Mouse (Mus musculus) kidney, postnatal 36 days (tissue): ENCODE data around the gene Pole3.

Experiments
- DNase-seq, 2 experiments: peaks; one replicate each; pipeline ENCODE4 v3.0.0; 2021 to 2022; ENCODE audit warnings: mixed read lengths in 2 of 2

Gene Pole3

DNA sequence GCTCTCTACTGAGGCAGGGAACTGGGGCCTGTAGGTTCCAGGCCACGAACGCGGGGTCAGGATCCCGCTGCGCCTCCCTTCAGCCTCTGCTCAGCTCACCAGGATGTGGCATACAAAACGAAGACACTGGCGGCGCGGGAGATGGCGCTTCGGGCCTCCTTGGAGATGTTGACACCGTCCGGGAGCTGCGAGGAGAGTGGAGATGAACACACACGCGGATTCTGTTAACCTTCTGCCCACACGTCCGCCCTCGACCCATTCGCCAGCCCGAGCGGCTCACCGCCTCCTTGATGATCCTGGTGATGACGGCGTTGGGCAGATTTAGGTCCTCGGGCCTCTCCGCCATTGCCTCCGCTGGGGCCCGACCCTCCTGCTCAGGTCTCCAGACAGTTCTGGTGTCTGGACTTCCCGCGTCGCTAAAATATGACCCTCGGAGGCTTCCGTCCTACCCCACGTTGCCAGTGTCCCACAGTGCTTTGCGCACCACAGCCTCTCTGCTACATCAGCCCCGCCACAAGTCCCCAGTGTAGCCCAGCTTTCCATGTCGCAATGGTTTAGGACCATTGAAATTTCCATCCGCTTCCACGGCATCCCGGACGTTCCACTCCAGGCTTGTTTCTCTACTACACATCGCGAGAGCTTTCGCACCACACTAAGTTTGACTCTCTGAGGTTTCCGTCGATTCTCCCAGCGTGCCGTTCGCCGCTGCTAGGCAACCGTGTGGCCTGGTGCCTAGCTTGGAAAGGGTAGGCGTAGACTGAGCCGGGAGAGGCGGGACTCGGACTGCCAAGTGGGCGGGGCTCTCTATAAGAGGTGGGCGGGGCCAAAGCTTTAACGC, at the start of gene Pole3, which contains the start of gene 4933430I17Rik:
TSS of gene Pole3 (minus strand) at position 418 of the 838 bp plus-strand sequence.
TSS of gene 4933430I17Rik (plus strand) at position 719 of the 838 bp plus-strand sequence.
- DNase-seq, result peak; percentile 96 to 98

GRCm38 (mm10) chr4:62570029-62570428, 45.2 kb upstream of the Pole3 start:
- DNase-seq, result no peak

DNA sequence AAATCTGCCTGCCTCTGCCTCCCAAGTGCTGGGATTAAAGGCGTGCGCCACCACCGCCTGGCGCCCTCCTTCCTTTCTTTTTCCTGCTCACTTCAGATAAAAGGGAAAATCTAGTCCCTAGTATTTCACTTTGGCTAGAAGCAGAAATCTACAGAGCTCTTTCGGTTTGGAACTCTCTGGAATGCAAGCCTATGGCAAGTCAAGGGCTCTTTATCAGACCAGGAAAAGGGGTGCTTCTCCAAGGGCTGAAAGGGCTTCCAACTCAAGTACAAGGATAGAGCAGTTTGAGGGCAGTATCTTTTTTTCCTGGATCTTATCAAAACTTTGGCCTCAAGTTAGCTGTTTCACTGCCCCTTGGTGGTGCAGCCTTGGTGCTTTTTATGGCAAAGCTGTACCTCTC, 44.7 kb upstream of the Pole3 start:
- DNase-seq, result no peak

GRCm38 (mm10) chr4:62568359-62568758, 43.5 kb upstream of the Pole3 start:
- DNase-seq, result no peak

- no peak for DNase-seq
Observed at GRCm38 (mm10) chr4:62567696-62568095, 42.8 kb upstream of the Pole3 start.

DNA sequence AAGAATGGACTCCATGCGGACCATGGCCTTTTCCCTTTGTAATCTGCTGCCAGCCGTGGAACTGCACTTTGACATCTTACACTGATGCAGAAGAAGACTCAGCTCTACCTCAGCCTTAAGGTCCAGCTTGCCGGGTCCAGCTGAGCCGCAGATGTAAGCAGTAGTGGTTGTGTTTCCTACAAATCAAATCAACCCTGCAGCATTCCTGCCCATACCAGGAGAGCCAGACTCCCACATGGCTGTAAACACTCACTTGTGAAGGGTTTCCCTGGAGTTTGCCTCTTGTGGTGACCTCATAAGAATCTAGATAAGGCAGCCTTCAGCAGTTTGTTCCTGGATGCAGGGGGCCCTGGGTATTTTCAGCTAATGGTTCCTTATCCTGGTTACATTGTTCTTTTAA, 41.7 kb upstream of the Pole3 start:
- DNase-seq, result no peak

DNA sequence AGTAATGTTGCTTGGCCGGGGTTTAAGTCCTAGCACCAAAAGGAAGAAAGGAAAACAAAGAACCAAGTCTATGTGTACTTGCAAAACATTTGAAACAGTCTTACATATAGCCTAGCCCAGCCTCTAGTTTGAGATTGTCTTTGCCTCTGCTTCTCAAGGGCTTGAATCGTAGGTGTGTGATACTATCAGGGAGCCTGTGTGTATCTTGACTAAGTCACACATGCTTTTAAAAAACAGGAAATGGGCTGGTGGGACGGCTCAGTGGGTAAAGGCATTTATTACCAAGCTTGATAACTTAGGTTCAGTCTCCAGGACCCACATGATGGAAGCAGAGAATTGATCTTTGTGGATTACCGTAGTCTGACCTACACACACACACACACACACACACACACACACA, 37.1 kb upstream of the Pole3 start:
- DNase-seq, result no peak

DNA sequence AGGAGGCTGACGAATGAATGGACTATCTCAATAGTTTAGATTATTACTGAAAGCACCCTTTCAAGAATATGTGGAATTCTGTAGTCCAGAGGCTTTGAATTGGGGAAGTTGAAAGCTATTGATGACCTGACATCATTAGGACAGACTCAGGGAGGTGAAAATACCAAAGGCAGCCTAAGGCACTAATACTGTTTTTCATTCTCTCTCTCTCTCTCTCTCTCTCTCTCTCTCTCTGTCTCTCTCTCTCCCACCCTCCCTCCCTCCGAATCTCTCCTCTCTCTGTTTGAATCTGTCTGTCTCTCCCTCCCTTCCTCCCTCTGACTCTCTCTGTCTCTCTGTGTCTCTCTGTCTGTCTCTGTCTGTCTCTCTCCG, 36.7 kb upstream of the Pole3 start:
- no peak for DNase-seq

DNA sequence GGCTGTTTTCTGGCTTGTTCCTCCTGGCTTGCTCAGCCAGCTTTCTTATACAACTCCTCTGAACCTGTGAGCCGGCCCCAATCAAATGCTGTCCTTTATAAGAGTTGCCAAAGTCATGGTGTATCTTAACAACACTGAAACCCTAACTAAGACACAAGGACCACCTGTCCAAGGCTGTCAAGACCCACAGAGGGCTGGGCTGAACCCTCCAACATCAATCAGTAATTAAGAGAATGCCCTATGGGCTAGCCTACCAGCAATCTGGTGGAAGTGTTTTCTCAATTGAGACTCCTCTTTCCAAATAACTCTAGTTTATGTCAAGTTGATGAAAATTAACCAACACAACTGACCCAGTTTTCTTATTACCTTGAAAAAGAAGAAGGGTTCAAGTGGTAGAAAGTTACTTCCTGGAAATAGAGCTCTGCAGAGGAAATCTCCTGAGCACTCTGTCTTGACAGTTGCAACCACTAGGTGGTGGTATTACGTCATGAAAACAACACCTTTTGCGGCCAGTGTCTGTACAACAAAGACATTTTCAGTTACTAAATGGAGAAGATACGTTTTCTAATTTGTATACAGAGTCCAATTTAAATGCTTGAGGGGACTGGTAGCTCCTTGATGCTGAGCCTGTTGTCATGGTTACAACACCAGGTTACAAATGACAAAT, 36.2 kb upstream of the Pole3 start:
- DNase-seq, result peak; percentile 79 to 85

DNA sequence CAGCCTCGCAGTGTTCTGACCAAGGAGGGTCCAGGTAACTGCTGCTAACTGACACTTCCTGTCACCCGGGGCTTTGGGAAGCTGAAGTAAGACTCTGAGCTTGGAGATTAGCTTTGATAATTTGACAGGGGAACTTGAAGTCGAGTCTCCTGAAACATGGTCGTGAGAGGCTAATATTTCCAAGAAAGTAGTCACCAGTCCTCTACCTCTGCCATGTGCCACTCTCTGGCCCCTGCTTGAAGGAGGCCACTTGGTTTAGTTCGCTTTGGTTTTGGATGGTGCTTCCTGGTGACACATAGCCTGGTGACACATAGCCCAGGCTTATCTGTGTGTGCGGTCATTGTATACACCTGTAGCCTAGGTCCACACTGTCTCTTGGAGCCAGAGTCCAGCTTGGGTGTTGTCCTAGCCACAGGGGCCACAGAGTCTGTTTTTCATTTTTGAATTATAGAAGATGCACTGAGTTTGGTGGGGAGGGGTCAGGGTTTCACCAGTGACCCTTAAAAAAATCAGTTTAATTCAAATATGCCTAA, 35.0 kb upstream of the Pole3 start, which contains the start of gene Rgs3:
TSS of gene Rgs3 (plus strand) at position 51 of the 533 bp plus-strand sequence.
- no peak for DNase-seq

DNA sequence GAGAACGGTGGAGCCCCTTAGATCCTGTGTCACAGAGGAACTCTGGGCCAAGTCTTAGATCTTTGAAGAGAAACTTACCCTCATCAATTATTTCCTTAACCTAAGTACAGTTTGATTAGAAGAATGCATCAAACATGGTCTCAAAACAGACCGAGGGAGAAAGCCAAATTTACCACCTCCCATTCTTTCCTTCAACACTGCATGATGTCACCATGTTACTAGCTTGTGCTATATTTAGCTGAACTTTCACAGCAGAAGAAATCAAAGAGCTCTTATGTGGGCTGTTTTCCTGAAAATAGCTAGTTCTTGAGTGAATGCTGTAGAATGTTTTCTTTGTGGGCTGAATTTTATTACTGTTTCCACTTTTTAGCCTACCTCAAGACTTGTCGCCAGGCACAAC, 32.6 kb upstream of the Pole3 start:
- DNase-seq, result no peak

- DNase-seq, result no peak
Observed at GRCm38 (mm10) chr4:62551966-62552365, 27.1 kb upstream of the Pole3 start.

DNA sequence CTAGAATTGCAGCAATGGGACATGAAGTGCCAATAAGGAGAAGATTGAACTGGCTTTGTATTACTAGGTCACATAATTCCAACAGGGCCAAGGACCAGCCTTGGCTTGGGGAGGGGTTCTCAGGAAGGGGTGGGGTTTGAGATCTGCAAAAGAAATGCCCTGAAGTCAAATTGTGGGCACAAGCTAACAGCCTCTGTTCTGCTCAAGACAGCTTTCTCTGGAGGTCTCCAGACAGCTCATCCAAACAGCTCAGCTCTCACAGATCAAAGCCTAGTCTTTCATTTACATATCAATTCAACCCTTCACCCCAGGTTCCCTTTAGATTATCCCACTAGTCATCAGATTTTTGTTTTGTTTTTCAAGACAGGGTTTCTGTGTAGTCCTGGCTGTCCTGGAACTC, 19.9 kb upstream of the Pole3 start:
- DNase-seq, result no peak

DNA sequence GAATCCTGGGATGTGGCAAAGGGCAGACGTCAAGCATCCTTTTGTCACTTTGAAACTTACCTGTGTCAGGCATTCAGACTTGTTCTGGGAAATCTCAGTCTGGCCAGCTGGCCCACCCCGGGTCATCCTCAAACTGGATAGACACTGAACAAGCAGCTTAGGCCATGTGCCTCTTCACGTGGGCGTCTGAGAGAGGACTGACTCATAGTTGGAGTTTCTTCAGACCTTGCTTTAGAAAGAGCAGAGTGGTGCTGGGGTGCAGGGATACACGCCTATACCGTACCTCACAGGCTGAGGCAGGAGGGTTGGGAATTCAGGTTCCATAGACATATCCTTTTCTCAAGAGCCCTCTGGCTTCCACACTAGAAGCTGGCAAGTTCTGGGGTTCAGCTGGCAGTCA, 18.9 kb upstream of the Pole3 start:
- DNase-seq, result no peak

DNA sequence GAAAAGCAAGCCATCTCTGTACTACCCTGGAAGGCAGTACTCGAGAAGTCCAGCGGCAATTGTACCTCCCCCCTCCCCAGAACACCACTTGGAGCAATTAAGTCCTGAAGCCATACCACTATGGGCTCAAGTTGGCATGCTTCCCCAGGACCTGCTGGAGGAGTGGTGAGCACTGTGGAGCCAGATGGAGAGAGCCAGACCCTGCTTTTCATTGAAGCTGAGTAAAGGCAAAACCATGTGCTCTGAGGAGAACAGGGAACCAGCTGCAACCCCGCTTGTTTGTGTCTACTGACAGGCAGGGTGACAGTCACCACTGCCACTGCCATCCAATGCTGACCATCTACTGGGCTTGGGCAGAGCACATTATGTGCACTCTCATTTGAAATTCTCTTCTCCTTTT, 16.9 kb upstream of the Pole3 start:
- DNase-seq, result no peak

DNA sequence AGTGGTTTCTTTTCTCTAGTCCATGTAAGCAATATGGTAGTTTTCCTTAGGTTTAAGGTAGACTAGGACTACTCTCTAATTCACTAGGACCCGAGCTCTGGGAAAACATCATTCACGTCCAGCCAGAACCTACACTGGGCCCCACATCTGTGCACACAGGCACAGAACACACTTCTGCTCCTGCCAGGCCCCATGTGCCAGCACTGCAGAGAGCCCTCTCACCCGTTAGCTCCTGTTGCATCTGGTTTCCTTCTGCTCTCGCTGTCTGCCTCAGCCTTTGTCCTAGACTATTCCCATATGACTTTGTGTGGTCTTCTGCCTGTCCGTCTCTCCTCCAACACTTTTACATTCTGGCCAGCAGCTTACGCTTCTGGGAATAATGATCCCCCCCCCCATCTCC, 8.9 kb upstream of the Pole3 start:
- no peak for DNase-seq

DNA sequence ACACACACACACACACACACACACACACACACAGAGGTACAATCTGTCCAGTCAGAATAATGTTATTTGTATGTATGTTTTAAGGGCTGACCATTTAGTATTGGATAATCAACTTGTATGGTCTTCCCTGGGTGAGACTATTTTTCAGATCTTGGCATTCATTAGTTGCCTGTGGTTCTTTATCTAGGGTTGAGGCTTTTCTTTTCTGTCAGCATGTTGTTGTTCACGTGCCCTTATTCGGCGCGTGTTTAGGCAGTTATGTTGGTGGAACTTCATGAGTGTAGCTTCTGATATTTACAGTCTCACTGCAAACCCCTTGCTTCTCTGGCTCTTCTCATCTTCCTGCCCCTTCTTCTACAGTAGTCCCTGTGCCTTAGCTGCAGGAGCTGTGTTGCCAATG, 2.8 kb upstream of the Pole3 start:
- DNase-seq, result no peak

- no peak for DNase-seq
Observed at GRCm38 (mm10) chr4:62526256-62526655, 1.4 kb upstream of the Pole3 start.

GRCm38 (mm10) chr4:62525489-62525811, 582 bp upstream of the Pole3 start:
- no peak for DNase-seq

DNA sequence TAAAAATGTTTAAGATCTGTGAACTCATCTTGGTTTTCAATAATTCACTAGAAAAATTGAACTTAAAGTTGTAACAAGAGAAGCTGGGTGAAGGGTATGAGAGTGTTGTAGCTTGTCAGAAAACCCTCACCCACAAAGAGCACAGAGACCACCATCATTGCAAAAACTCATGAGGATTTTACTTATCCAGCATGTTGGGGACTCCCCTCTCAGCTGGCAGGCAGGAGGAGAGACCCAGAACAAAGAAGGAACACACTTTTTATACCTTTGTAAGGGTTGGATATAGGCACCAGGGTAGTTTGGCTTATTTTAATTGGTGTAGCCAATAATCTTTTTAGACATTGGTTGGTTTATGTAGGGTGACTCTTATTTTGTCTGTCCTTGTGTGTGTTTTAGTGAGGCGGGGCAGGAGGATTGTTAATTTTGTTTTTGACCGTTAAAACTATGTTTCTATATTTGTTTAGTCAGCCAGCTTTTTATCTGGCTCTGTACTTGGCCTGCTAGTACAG, 3.9 kb downstream of the Pole3 start:
- no peak for DNase-seq

- DNase-seq, result peak; percentile 96 to 97
Observed at GRCm38 (mm10) chr4:62519849-62520233, 5.0 kb downstream of the Pole3 start, which contains the start of gene Alad. Gene Alad (minus strand): TSS chr4:62519918.

- DNase-seq, result no peak
Observed at GRCm38 (mm10) chr4:62519122-62519848, 5.6 kb downstream of the Pole3 start.
